Comparison of ENCODE assay signal across 15 mouse cellular contexts in the genomic region with DNA sequence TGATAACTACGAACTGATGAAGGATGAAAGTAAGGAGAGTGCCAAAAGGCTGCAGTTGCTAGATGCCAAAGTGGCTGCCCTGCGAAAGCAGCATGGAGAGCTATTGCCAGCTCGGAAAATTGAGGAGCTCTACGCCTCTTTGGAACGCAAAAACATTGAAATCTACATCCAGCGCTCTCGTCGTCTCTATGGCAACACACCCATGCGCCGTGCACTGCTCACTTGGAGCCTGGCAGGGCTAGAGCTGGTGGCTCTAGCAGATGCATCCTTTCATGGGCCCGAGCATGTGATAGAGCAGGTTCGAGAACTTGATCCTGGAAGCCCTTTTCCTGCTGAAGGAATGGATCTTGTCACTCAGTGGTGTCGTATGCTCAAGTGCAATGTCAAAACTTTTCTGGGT. TPM values are rescaled to one million over a fixed set of nuclear protein-coding genes. Genes with fewer than 3 reads are reported as not detected.
DNase-seq lines count a peak whose midpoint lies in the region; TF ChIP-seq lines count a peak whose summit lies in the region.
"Had no signal": no experiment of that assay in that cellular context is flagged by ENCODE, and none has a peak within 500 bp of the region (broad histone marks: within the 10 kb centered on the region; RNA-seq: fewer than 3 reads in every experiment).

No protein-coding gene starts in this region.

- TF ChIP-seq CTCF in brain, embryonic 14.5 days (IDR thresholded peaks at IDR 0.05; ENCODE audit: borderline replicate concordance, extremely low read depth, insufficient read depth, insufficient read length), result no peak

- DNase-seq in brain, embryonic 14.5 days (ENCODE audit: low read depth), result peak; percentile 4
- peak; percentile 69 to 83 for DNase-seq in frontal cortex, postnatal 36 days (ENCODE audit: low spot score in 2 of 2)
- DNase-seq in layer of hippocampus, postnatal 25 days (ENCODE audit: extremely low spot score in 1 of 2, low spot score in 1 of 2), result peak; percentile 43 to 47
- peak; percentile 76 to 81 for DNase-seq in right cerebral cortex, adult 2 months (ENCODE audit: low spot score in 2 of 2)
- DNase-seq in urinary bladder, postnatal 25 days (ENCODE audit: low spot score), result no peak
- no peak for DNase-seq in ovary, adult 18-20 months (ENCODE audit: low spot score)
- DNase-seq in embryo, embryonic 11 days, result no peak
- DNase-seq: adrenal gland, adult 2 months; cerebellum, postnatal 14 days; heart, postnatal 4 days; kidney, adult 8-10 months; kidney, postnatal 4 days; midbrain, embryonic 14.5 days; thymus, postnatal 4 days had no signal

- no peak for TF ChIP-seq POLR2A in brain, embryonic 14.5 days (IDR thresholded peaks at IDR 0.05; ENCODE audit: borderline replicate concordance, extremely low read depth, insufficient read depth, insufficient read length, poor library complexity, severe bottlenecking)

RNA-seq across cellular contexts. Expression of gene 2610507B11Rik, which starts 10.4 kb away (rescaled TPM):
- polyA plus RNA-seq in brain, embryonic 14.5 days (2012; rRNA removed), result 60.9 and 71.2 TPM in 2 replicates
- 100 to 1,000 TPM; 193 to 209 TPM for total RNA-seq in layer of hippocampus, postnatal 25 days (2021)

RNA-seq across cellular contexts. Expression of gene BC030499, which starts 18.7 kb away (rescaled TPM):
- polyA plus RNA-seq in brain, embryonic 14.5 days (2012; rRNA removed), result 0.49 and 0.72 TPM in 2 replicates
- 1 to 10 TPM; 4.0 to 5.6 TPM for total RNA-seq in layer of hippocampus, postnatal 25 days (2021)
- total RNA-seq: granulocyte monocyte progenitor cell, adult 5-6 weeks had no signal

RNA-seq across cellular contexts. Expression of gene Supt6, which starts 26.2 kb away (rescaled TPM):
- 17.3 and 39.5 TPM in 2 replicates for polyA plus RNA-seq in brain, embryonic 14.5 days (2012; rRNA removed)
- 100 to 1,000 TPM; 110 to 123 TPM for total RNA-seq in layer of hippocampus, postnatal 25 days (2021)

RNA-seq across cellular contexts. Expression of gene Sdf2, which starts 26.4 kb away (rescaled TPM):
- polyA plus RNA-seq in brain, embryonic 14.5 days (2012; rRNA removed), result 109 and 130 TPM in 2 replicates
- total RNA-seq in layer of hippocampus, postnatal 25 days (2021), result 10 to 100 TPM; 61.1 to 69.4 TPM

RNA-seq across cellular contexts. Expression of gene Spag5, which starts 29.3 kb away (rescaled TPM):
- 22.0 and 42.0 TPM in 2 replicates for polyA plus RNA-seq in brain, embryonic 14.5 days (2012; rRNA removed)
- total RNA-seq in layer of hippocampus, postnatal 25 days (2021), result 1 to 10 TPM; 4.2 to 4.6 TPM

Comparison
In these comparisons a context has a peak if more than half of its experiments do, and no peak if none do; other contexts are left out.
1. DNase-seq: peak in brain, embryonic 14.5 days (single experiment), frontal cortex, postnatal 36 days (2 of 2), layer of hippocampus, postnatal 25 days (2 of 2) and right cerebral cortex, adult 2 months (2 of 2); none in urinary bladder, postnatal 25 days (single experiment), ovary, adult 18-20 months (single experiment) and embryo, embryonic 11 days (single experiment).